Mouse (Mus musculus) heart, postnatal 25 days (tissue): ENCODE data around the gene Mapkapk3. TPM values are rescaled to one million over a fixed set of nuclear protein-coding genes. Genes with fewer than 3 reads are reported as not detected.
A peak's percentile ranks its signal among the peaks of the same experiment; 100 is the strongest.
"Not testable (repeated sequence)": the region's sequence is repeated elsewhere in the genome, so short reads cannot be mapped to it uniquely, and the experiment has no call there.

Experiments used
- DNase-seq: peaks from one replicate; pipeline ENCODE4 v3.0.0; 2022; ENCODE audit warnings: low spot score
- intact Hi-C: fragments of 180-260 bp; cut with DNase I; formaldehyde crosslinking; loops from one replicate; pipeline ENCODE4 v1.15.1; 2025
- total RNA-seq, 2 experiments: library from RNA; stranded (reverse); gene quantifications; 2 replicates each; pipeline ENCODE4 v1.2.3; 2021

The Mapkapk3 gene
- total RNA-seq, 2 experiments from 2014 or later: 28.3 to 30.9 TPM

DNA sequence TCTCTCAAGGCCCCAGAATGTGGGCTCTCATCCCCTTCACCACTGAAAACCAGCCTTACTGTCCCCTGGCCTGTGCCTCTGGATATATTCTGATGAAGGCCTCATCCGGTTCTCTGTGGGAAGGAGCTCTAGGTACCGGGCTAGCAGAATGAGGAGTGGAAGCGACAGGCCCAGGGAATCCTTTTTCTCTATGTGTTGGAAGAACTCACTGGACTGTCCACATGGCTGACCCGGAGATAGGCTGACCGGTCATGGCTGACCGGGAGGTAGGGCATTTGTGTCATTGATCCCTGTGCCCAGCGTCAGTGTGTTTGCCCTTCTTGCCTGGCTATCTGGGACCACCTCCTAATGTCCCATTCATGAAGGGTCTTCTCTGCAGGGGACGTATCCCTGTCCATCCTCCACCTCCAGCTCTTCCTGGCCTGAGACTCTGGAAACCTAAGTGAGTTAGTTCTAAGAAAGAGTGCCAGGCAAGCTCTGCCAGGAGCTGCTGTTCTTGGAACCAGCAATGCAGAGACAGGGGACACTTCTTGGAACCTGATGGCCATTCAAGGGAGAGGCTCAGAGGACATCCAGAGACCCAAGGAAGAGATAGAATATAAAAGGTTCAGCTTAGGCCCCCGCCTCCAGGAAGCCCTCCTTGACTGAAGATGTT lies 18.8 kb upstream of the Mapkapk3 start:
- intact Hi-C loops: no loop called here

DNA sequence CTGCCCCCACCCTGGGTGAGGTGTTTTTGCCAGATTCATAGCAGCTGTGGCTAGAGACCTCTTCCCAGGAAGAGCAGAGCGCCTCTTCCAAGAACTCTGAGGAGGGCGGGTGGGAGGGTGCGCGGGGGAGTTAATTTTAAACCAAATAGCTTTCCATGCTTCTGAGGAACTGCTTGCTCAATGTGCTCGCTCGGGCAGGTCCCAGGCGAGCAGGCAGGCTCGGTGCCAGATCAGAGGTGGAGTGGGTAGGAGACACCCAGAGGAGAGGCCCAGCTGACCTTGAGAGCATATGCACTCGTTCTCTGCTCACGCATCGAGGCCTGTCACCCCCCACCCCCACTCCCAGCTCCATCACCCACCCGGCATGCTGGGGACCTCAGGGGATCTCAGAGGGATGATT lies 18.2 kb upstream of the Mapkapk3 start:
- intact Hi-C loops: no loop called here
- peak; percentile 72 for DNase-seq

More for the DNA sequence above, 18.8 kb upstream of the Mapkapk3 start:
- DNase-seq: no peak

DNA sequence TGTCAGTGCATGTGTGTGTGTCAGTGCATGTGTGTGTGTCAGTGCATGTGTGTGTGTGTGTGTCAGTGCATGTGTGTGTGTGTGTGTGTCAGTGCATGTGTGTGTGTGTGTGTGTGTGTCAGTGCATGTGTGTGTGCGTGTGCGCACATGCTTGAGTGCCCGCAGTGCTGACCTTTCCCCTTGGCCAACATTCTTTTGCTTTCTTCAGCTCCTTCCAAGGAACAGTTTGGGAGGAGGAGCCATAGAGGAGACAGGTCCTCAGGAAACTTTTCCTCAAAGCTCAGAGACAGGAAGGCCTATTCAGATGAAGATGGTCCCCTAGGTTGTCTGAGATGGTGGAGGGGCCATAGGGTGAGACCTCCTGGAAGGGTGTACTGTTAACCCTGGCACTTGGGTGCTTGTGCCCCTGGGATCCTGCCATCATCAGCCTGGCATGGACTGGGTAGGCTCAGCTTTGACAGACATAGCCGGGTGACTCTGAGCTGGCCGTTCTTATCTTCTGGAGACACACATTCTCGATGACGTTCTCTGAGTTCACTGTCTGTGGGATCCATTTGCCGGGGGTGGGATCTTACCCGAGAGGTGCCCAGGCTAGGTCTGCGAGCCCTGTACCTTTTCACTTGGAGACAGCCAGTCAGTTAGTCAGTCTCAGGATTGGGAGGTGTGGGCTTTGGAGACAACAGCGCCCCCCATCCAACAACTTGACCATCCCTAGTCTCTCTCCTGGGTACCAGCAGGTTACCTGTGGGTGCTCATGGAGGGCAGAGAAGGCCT lies 17.6 kb upstream of the Mapkapk3 start:
- DNase-seq: no peak
- intact Hi-C loops: no loop called here

DNA sequence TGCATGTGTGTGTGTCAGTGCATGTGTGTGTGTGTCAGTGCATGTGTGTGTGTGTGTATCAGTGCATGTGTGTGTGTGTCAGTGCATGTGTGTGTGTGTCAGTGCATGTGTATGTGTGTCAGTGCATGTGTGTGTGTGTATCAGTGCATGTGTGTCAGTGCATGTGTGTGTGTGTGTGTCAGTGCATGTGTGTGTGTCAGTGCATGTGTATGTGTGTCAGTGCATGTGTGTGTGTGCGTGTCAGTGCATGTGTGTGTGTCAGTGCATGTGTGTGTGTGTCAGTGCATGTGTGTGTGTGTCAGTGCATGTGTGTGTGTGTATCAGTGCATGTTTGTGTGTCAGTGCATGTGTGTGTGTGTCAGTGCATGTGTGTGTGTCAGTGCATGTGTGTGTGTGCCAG lies 17.0 kb upstream of the Mapkapk3 start:
- intact Hi-C loops, DNase-seq: not testable (repeated sequence)

DNA sequence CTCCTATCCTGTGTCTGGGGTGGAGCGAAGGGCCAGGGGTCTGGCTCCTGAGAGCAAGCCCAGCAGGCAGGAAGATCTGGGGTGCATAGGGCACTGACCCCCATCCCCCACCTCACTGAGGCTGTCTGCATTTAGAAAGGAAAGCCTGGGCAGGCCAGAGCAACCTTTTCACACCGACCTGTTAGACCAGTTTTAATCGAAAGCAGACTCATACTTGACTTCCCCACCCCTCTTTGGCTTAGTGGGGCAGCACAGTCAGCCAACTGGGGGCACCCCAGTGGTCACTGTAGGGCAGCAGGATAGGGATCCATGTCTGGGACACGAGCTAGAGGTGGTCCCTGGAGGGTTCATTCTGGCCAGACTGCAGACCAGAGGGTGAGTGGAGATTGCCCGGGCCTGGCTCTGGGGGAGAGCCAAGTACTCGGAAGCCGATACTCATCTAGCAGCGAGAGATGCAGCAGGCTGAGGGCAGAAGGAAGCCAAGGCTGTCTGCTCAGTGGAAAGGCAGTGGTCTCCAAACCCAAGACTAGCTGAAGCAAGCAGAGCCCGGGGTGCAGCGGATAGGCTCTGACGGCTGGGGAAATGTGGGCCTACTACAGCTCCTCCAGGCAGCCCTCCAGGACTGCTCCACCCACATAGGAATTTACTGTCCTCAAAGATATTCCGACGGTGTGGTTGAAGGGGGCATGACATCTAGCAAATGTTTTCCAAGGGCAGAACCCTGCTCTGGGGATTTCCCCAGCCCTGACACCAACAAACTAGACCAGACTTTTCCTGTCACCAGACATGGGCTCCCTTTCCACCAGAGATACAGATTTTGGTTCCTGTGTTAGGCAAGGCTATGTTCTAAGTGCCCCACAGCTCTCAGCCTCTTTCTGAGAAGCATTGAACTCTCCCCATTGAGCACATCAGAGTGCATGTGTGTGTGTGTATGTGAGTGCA lies 16.2 kb upstream of the Mapkapk3 start:
- intact Hi-C loops: no loop called here
- DNase-seq: no peak

DNA sequence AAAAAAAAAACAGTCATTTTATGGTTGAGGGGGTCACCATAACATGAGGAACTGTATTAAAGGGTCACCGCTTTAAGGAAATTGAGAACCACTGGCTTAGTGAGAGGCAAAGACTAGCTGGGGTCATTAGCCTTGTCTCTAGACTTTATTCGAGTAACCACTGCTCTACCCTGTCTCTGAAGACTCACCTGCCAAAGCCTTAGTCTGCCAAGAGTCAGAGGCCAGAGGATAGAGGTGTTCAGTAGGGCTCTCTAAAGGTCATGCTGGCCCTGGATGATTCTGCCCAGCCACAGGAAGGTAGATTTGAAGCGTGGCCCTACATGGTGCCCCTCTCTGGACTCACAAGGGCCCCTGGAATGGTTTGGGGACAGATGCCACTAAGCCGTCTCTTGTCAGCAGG lies 15.3 kb upstream of the Mapkapk3 start:
- no peak for DNase-seq
- intact Hi-C loops: no loop called here

DNA sequence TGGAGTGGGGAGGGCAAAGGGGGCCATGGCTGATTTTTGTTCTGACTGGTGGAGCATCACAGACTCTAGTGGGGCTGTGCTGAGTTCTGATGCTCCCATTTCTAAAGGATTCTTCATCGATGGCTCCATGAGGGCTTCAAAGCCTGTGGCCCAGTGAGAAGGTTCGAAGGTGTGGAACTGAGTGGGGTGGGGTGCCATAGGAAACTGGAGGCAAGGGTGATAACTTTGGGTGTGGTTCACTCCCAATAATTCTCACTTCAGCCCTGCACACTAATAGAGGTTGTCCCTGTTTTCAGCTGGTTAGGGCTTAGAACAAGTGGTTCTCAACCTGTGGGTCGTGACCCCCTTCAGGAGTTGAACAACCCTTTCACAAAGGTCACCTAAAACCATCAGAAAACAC lies 14.7 kb upstream of the Mapkapk3 start:
- DNase-seq: no peak
- intact Hi-C loops: no loop called here

DNA sequence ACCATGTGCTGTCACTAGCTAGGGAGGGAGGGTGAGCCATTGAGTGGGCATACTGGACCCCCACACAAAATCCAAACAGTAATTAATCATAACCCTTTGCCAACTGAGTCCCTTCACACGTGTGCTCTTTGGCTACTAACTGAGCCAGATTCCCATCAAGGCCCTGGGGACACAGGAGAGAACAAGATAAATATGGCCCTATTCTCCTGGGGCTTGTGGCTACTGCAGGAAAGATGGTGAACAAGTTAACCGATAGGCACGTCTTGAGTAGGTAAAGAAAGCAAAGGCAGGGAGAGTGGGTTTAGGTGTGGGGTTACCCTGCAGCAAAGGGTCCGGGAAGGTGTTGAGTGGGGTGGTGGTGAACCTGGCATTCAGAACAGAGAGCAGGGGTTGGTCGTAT lies 14.2 kb upstream of the Mapkapk3 start:
- intact Hi-C loops: loop anchor here (2.0 kb wide), 1 partner anchor 21 kb away; no protein-coding TSS in a partner anchor
- no peak for DNase-seq

DNA sequence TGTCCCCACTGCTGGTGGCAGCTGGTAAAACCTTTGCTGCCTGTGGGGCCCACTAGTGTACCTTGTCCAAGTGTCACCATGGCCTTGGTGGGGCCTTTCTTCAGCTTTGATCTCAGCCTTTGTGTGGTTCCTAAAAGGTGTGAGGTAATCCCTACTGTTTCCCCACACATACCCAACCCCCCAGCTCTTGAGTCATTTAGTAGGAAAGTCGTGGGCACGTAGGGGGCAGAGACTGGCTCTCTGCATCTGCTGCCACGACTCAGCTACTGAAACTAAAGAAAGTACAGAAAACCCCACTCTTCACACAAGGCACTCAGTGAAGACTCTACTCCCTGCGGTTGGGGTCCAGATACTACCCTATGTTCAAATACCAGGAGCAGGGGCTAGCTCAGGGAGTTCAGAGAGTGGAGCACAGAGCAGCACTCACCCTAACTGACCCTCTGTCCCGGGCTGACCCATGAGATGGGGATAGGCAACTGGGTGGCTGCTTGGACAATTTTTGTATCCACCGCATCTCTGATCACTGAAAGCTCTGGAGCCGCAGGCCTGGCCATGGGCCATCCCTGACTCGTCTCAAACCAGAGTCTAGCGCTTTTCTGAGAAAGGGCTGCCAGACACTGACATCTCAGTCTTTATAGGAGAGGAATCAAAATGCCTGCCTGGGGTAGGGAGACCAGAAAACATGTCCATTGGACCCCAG lies 13.6 kb upstream of the Mapkapk3 start:
- no peak for DNase-seq
- intact Hi-C loops: loop anchor here (2.0 kb wide), 1 partner anchor 22 kb away; no protein-coding TSS in a partner anchor

DNA sequence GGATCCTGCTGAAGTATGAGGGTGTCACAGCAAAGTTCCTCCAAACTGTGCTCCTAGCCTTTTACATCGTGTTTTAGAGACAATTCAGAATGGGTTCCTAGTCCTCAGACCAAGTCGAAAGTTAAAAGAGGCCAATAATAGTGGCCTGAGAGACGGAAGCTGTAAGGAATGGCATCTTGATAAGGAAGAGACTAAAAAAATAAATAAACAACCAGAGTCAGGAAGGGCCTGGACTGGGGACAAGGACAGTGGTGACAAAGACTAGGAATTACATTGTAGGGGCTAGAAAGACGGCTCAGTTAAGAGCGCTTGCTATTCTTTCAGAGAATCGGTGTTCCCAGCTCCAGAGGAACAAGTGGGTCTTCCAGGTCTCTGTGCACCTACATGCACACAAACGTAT lies 12.9 kb upstream of the Mapkapk3 start:
- no peak for DNase-seq
- intact Hi-C loops: loop anchor here (2.0 kb wide), 1 partner anchor 22 kb away; no protein-coding TSS in a partner anchor

DNA sequence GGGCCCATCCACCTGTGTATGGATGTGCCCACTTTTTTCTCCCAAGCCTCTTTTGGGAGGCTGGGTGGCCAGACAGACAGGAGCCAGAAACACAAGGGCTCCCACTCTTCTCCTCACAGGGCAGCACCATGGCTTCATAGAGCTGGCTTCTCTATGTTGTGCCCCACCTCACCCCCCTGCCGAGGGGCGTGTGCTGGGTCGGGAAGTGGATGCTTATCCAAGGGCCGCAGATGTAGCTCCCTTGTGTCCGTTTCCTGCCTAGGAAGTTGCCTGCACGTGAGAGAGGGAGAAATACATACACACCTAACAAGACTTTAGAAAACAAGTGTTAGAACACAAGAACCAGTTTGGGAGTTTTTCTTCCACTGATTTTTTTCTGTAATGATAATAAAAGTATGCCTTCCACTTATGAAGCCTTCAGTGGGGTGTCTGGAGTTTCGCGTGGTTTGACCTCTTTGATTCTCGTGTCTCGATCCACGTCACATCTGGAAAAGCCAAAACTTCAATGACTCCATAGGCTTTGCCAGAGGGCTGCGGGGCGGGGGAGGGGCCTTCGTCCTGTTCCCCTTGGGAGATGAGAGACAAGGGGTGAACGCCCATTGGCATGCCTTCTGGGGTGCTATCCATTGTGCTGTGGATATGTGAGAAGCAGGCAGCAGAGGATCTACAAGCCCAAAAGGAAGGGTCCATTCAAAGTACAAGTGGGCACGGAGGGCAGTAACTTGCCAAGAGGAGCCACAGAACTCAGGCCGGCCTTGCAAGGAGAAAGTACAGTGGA lies 12.1 kb upstream of the Mapkapk3 start:
- intact Hi-C loops: loop anchor here (2.0 kb wide), 1 partner anchor 23 kb away; no protein-coding TSS in a partner anchor
- DNase-seq: no peak

DNA sequence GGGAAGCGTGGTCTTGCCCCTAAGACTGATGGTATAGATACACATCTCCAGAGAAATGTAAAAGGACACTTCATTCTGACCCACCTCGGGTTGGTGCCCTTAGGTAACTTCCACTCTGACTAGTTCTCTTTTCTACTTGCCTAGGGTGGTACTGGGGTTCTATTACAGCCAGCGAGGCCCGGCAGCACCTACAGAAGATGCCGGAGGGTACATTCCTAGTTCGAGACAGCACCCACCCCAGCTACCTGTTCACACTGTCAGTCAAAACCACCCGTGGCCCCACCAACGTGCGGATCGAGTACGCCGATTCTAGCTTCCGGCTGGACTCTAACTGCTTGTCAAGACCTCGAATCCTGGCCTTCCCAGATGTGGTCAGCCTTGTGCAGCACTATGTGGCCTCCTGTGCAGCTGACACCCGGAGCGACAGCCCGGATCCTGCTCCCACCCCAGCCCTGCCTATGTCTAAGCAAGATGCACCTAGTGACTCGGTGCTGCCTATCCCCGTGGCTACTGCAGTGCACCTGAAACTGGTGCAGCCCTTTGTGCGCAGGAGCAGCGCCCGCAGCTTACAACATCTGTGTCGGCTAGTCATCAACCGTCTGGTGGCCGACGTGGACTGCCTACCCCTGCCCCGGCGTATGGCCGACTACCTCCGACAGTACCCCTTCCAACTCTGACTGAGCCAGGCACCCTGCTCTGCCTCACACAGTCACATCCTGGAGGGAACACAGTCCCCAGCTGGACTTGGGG lies 10.7 kb upstream of the Mapkapk3 start:
- no peak for DNase-seq
- intact Hi-C loops: no loop called here

DNA sequence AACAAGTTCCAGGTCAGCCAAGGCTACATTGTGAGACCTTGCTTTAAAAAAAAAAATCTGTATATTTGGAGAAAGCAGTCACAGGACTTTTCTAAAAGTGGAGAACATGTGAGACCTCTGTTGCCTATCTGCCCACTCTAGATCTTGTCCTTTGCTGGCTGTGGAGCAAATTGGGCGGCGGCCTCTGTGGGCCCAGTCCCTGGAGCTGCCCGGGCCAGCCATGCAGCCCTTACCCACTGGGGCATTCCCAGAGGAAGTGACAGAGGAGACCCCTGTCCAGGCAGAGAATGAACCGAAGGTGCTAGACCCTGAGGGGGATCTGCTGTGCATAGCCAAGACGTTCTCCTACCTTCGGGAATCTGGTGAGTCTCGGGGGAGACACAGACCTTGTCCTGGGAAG lies 10.1 kb upstream of the Mapkapk3 start:
- no peak for DNase-seq
- intact Hi-C loops: no loop called here

DNA sequence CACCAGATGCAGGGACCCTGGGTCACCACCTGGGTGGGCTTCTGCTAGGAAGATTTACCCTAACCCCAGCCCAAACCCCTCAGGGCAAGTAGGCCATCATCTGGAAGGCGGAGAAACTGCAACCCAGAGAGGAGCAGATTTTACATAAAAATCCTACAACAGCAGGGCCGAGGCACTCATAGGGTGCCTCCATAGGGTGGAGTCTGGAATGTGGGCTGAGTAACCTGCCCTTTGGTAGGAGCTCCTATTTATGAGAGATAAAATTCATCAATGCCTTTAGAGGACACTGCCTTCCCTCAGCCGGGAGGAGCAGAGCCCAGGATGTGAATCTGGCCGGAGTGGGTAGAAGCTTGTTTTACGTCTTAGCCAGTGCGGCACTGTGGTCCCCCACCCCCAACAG lies 9.2 kb upstream of the Mapkapk3 start:
- no peak for DNase-seq
- intact Hi-C loops: no loop called here

DNA sequence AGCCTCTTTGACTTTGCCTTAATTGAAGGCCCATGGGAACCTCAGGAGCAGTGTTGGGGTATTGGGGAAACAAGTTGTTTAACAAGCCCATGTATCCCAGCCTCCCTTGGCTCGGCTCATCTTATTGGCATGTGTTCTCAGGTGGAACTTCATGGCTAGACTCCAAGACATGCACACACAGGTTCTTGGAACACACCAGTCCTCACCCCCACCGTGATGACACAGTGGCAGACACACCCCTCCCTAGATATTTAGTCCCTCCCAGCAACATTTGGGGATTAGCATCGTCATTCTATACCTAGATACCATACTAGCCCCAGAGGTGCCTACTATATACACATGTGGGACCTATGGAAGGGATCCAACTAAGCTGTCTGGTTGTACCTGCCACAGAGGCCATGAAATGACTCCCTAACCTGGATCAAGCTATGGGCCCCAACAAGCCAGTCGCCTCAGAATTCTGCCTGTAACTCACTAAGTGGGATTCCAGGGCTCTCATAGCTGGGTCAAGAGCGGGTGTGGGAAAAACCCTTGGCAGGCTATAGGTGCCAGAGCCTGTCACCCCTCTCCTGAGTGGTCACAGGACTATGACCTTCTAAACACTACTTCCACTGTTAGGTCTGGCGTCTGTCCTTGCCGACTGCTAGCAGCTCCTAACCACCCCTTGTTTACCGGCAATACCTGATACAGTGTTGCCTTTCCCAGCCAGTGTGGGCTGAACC lies 8.5 kb upstream of the Mapkapk3 start:
- intact Hi-C loops: no loop called here
- no peak for DNase-seq

DNA sequence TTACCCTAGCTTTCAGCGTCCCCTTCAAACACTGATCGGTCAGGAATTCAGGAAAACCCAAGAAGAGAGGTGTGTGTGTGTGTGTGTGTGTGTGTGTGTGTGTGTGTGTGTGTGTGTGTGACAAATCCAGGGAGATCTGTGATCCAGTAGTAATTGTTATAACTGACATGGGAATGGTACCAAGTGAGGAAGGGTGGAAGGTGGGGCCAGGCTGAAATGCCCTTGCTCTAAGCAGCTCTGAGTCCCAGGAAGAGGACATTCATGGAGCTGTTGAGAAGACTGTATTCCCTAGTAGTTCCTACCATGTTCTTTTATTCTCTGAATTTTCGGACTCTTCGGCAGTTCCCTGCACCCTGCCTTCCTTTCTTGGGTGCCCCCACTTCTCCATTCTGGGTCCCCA lies 8.0 kb upstream of the Mapkapk3 start:
- no peak for DNase-seq
- intact Hi-C loops: no loop called here

DNA sequence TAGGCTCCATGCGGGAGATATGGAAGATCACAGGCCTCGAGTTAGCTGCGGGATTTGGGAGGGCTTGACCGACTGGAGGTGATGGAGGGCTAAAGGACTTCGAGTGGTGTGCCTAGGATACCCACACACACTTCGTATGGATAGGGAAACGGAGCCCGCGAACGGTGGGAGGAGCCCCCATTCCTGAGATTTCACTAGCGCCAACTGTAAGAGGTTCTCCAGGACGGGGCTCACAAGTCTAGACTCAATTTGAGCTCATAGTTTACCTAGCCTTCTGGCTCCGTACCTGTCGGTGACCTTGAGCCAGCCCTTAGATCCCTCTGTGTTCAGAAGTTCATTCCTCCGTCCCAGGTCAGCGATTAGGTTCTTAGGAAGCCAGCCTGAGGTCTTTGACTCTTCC lies 7.4 kb upstream of the Mapkapk3 start:
- intact Hi-C loops: no loop called here
- DNase-seq: no peak

DNA sequence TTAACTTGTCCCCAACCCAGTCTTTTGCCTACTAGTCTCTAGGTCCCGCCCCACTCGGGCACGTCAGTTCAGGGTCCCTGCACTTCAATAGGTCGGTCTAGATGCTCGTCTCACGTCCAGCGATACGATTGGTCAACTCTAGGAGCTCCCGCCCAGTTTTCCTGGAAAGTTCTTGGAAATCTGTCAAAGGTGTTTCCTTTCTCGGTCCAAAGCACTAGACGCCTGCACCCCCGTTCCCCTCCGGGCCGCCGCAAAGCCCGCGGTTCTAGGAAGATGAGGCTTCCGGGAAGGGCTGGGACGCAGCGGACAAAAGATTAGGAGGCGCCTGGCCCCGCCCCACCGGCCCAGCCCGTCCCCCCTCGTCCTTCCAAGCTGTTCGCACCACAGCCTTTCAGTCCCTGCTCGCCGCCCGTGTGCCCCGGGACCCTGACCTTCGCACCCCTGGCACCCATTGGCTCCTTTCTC lies 6.9 kb upstream of the Mapkapk3 start:
- intact Hi-C loops: no loop called here

More for the DNA sequence above, 6.9 kb upstream of the Mapkapk3 start:
- peak; percentile 92 for DNase-seq
